Mouse (Mus musculus): Measurements from ENCODE around the gene Gm20422. TPM values are rescaled to one million over a fixed set of nuclear protein-coding genes. Genes with fewer than 3 reads are reported as not detected.

Gm20422 gene
- total RNA-seq, 2 experiments from 2014 or later, result 0.29 TPM; not detected in 1

GRCm38 (mm10) chr8:69794096-69794495 lies 19.4 kb upstream of the Gm20422 start:
- no peak for ATAC-seq (replicated peaks; ENCODE audit: poor library complexity)

GRCm38 (mm10) chr8:69793666-69794065 lies 19.0 kb upstream of the Gm20422 start:
- ATAC-seq (replicated peaks; ENCODE audit: poor library complexity), result no peak

GRCm38 (mm10) chr8:69791415-69792068 lies 16.9 kb upstream of the Gm20422 start:
- peak; percentile 28 for ATAC-seq (replicated peaks; ENCODE audit: poor library complexity)

- peak; percentile 88 for ATAC-seq (replicated peaks; ENCODE audit: poor library complexity)
Measured at GRCm38 (mm10) chr8:69790773-69791367, 16.2 kb upstream of the Gm20422 start, which contains the start of the genes Atp13a1 and Zfp866. TSS of gene Atp13a1 (plus strand) at chr8:69791163. TSS of gene Zfp866 (minus strand) at chr8:69791178.

- no peak for ATAC-seq (replicated peaks; ENCODE audit: poor library complexity)
Measured at GRCm38 (mm10) chr8:69790364-69790763, 15.7 kb upstream of the Gm20422 start.

- no peak for ATAC-seq (replicated peaks; ENCODE audit: poor library complexity)
Measured at GRCm38 (mm10) chr8:69789731-69790130, 15.0 kb upstream of the Gm20422 start.

GRCm38 (mm10) chr8:69789105-69789504 lies 14.4 kb upstream of the Gm20422 start:
- ATAC-seq (replicated peaks; ENCODE audit: poor library complexity), result peak; percentile 38

- ATAC-seq (replicated peaks; ENCODE audit: poor library complexity), result no peak
Measured at GRCm38 (mm10) chr8:69777111-69777510, 2.4 kb upstream of the Gm20422 start.

GRCm38 (mm10) chr8:69775149-69775534 lies 456 bp upstream of the Gm20422 start:
- ATAC-seq (replicated peaks; ENCODE audit: poor library complexity), result peak; percentile 38

GRCm38 (mm10) chr8:69772106-69772505 lies 2.6 kb downstream of the Gm20422 start:
- ATAC-seq (replicated peaks; ENCODE audit: poor library complexity), result no peak

- no peak for ATAC-seq (replicated peaks; ENCODE audit: poor library complexity)
Measured at GRCm38 (mm10) chr8:69771221-69771620, 3.5 kb downstream of the Gm20422 start.

GRCm38 (mm10) chr8:69761814-69762445 lies 12.8 kb downstream of the Gm20422 start:
- ATAC-seq (replicated peaks; ENCODE audit: poor library complexity), result no peak

GRCm38 (mm10) chr8:69758316-69758715 lies 16.4 kb downstream of the Gm20422 start:
- no peak for ATAC-seq (replicated peaks; ENCODE audit: poor library complexity)

GRCm38 (mm10) chr8:69752437-69752836 lies 22.2 kb downstream of the Gm20422 start:
- ATAC-seq (replicated peaks; ENCODE audit: poor library complexity), result peak; percentile 45

GRCm38 (mm10) chr8:69749544-69750454 lies 24.9 kb downstream of the Gm20422 start, which contains the start of gene Zfp963:
TSS of gene Zfp963 (minus strand) at chr8:69749970.
- peak; percentile 85 for ATAC-seq (replicated peaks; ENCODE audit: poor library complexity)

- no peak for ATAC-seq (replicated peaks; ENCODE audit: poor library complexity)
Measured at GRCm38 (mm10) chr8:69741231-69741630, 33.5 kb downstream of the Gm20422 start.

- ATAC-seq (replicated peaks; ENCODE audit: poor library complexity), result no peak
Measured at GRCm38 (mm10) chr8:69740763-69741162, 33.9 kb downstream of the Gm20422 start.

GRCm38 (mm10) chr8:69735495-69735894 lies 39.2 kb downstream of the Gm20422 start:
- ATAC-seq (replicated peaks; ENCODE audit: poor library complexity), result peak; percentile 44

- no peak for ATAC-seq (replicated peaks; ENCODE audit: poor library complexity)
Measured at GRCm38 (mm10) chr8:69717232-69717580, 57.5 kb downstream of the Gm20422 start.

- peak; percentile 94 for ATAC-seq (replicated peaks; ENCODE audit: poor library complexity)
Measured at GRCm38 (mm10) chr8:69716403-69717231, 58.1 kb downstream of the Gm20422 start.
